Mouse (Mus musculus) testis, adult 2 months (tissue): ENCODE data around the gene Mapk1ip1. TPM values are rescaled to one million over a fixed set of nuclear protein-coding genes. Genes with fewer than 3 reads are reported as not detected.

ENCODE experiments used
- H3K27ac ChIP-seq: fragments of 200-500 bp; 2 replicates; pipeline ENCODE4 v1.5.1; 2012; ENCODE audit warnings: low read depth, low read length; ENCODE audit not compliant: control insufficient read depth, insufficient read depth
- H3K27me3 ChIP-seq: fragments of 200-500 bp; 2 replicates; pipeline ENCODE4 v1.6.1; 2012; ENCODE audit warnings: mild to moderate bottlenecking, low read length, moderate library complexity; ENCODE audit not compliant: control insufficient read depth, insufficient read depth
- H3K36me3 ChIP-seq: fragments of 200-500 bp; 2 replicates; pipeline ENCODE4 v1.6.1; 2012; ENCODE audit warnings: mild to moderate bottlenecking, low read length; ENCODE audit not compliant: control insufficient read depth, insufficient read depth
- H3K4me1 ChIP-seq: fragments of 200-500 bp; 2 replicates; pipeline ENCODE4 v1.6.1; 2012; ENCODE audit warnings: low read length; ENCODE audit not compliant: control insufficient read depth, insufficient read depth
- H3K4me3 ChIP-seq: fragments of 200-500 bp; 2 replicates; pipeline ENCODE4 v1.5.1; 2012; ENCODE audit warnings: low read depth, mild to moderate bottlenecking, low read length, moderate library complexity, mixed read lengths; ENCODE audit not compliant: control insufficient read depth
- CTCF ChIP-seq: fragments of 200-500 bp; IDR thresholded peaks from 2 replicates; pipeline ENCODE4 v1.5.1; 2012; ENCODE audit warnings: low read depth, mild to moderate bottlenecking, inconsistent platforms, low read length, moderate library complexity; ENCODE audit not compliant: control insufficient read depth, insufficient read depth, insufficient replicate concordance
- POLR2A ChIP-seq: fragments of 200-500 bp; IDR thresholded peaks from 2 replicates; pipeline ENCODE4 v1.6.1; 2012; ENCODE audit warnings: low read depth, mild to moderate bottlenecking, inconsistent platforms, low read length, moderate library complexity; ENCODE audit not compliant: control insufficient read depth
- polyA plus RNA-seq: library from polyadenylated mRNA; depleted of rRNA; stranded (reverse); fragments of >200 nt; gene quantifications from 2 replicates; pipeline ENCODE4 v1.2.3, GENCODE M21; 2012; rRNA removed

Gene Mapk1ip1
- polyA plus RNA-seq: 24.5 and 28.5 TPM in 2 replicates

DNA sequence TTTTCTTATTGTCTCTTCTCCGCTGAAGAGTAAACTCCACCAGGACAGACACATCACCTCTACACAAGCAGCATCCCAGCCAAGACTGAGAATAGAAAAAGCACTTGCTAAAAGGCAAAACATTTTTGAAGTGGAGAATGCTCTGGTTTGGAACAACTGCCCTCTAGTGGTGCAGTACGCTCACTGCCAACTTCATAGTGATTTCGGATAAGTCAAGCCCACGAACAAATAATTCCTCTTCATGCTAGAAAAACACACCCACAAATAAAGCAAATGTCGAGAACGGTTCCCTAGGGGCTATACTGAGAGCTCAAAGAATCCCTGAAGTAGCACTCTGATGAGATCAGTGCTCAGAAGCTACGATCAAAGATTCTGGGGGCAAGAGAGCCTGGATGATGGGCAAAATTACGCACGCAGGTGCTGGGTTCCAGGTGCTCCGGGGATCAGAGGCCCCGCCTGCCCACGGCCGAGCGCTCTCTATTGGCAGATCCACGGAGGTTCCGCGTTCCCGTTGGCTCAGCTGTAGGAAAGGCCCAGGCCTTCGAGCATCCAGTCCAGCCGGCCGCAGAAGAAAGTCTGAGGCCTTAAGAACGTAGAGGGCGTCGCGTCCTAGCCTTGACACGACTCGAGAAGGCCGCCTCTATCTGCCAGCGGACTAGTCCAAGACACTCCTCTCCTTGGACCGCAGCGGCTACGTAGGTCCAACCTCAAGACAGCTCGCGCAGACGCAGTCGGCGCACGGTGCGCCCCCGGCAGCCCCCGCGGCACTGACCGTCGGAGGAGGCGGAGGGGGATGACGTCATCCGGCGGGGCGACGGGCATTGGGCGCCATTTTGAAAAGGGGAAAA is at the start of gene Mapk1ip1, which contains the start of gene Ppp2r2d:
TSS of gene Mapk1ip1 (minus strand) at position 730 of the 848 bp plus-strand sequence.
TSS of gene Ppp2r2d (plus strand) at position 536 of the 848 bp plus-strand sequence.
- peak within 1 kb of the TSS; percentile 79 for H3K27ac ChIP-seq
- peak within 1 kb of the TSS; percentile 93 for H3K4me3 ChIP-seq
- H3K27me3 ChIP-seq: no peaks in the 10 kb centered on the region
- H3K36me3 ChIP-seq: peaks cover 1% of the 10 kb centered on the region; the same call in 1 of the 2 replicates
- H3K4me1 ChIP-seq: peaks cover 9% of the 10 kb centered on the region
- TF ChIP-seq CTCF: no peak; the same call in 1 of the 2 replicates
- peak; percentile 73 for TF ChIP-seq POLR2A

DNA sequence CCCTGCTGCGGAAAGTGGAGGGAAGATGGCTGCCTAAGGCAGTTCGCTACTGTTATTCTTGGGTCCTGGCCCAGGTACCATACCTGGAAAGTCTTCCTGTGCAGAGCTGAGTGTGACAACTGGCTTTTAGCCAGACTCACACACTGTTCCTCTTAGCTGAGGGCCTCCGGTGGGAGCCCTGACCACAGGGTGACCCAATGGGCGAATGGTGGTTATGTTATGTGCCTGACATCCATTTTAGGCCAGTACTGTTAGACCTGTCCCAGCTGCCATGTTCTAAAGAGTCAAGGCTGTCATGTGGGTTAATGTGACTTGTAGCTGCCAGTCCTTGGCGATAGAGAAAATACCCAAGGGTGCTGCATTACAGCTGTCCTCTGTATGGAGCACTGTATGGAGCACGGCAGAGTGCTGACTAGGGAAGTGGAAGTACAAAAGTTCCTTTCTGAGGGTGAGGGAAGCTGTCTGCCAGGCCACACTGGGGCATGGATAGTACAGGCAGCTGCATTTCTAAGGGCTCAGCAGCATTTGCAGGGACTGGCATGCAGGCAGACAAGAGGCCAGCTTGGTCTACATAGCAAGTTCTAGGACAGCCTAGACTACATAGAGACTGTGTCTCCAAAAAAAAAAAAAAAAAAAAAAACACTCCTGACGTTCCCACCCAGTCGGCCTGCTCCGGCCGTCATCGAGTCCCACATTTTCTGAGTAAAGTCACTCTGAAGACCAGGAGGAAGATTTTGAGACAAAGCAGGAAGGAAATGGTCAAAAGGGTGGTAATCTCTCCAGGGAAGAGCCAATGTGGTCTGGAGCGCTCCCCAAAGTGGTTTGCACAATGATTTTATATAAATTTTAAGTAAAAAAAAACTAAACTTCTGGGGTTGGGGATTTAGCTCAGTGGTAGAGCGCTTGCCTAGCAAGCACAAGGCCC is 39.6 kb upstream of the Mapk1ip1 start:
- H3K4me1 ChIP-seq: no peaks in the 10 kb centered on the region
- no peak overlapping the region for H3K27ac ChIP-seq
- H3K4me3 ChIP-seq: no peak overlapping the region
- no peak for TF ChIP-seq POLR2A
- TF ChIP-seq CTCF: no peak
- peaks cover 1% of the 10 kb centered on the region; the same call in 1 of the 2 replicates for H3K36me3 ChIP-seq
- H3K27me3 ChIP-seq: no peaks in the 10 kb centered on the region

DNA sequence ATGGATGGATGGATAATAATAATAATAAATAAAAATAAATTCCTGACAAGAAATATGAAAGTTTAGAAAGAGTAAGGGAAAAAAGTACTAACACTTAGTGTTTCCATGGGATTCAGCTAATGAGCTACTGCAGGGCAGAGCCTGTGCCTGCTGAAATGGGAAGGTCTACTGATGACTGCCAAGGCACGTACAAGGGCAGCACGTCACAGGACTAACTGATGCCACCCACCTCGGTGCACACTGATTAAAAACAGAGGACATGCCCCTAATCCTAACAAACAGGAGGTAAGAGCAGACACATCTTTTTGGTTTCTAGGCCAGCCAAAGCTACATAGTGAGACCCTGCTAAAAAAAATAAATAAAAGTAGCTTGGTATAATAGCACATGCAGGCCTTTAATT is 37.7 kb upstream of the Mapk1ip1 start:
- H3K4me3 ChIP-seq: no peak overlapping the region
- H3K27me3 ChIP-seq: no peaks in the 10 kb centered on the region
- TF ChIP-seq CTCF: no peak
- TF ChIP-seq POLR2A: no peak
- H3K4me1 ChIP-seq: no peaks in the 10 kb centered on the region
- H3K36me3 ChIP-seq: peaks cover 1% of the 10 kb centered on the region; the same call in 1 of the 2 replicates
- no peak overlapping the region for H3K27ac ChIP-seq

DNA sequence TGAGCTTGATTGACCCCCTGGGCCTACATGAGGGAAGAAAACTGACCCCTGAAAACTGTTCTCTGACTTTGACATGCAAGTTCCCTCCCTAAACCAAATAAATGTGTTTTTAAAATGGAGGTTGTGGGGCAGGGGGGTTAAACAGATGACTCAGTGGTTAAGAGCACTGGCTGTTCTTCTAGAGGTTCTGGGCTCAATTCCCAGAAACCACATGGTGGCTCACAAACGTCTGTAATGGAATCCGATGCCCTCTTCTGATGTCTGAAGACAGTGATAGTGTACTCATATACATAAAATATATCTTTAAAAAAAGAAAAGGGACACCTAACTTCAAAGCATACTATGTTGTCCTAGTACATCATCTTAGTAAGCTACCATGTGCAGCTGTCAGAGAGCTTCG is 29.0 kb upstream of the Mapk1ip1 start:
- Histone ChIP-seq H3K4me1 (no peaks in the 10 kb centered on the region), H3K27me3 (no peaks in the 10 kb centered on the region), H3K36me3 (peaks cover 3% of the 10 kb centered on the region), H3K27ac (no peak overlapping the region), H3K4me3 (no peak overlapping the region)
- TF ChIP-seq CTCF (no peak), POLR2A (no peak)

GRCm38 (mm10) chr7:138872956-138873355 is 26.9 kb upstream of the Mapk1ip1 start:
- TF ChIP-seq CTCF: no peak
- Histone ChIP-seq H3K27ac (no peak overlapping the region), H3K27me3 (no peaks in the 10 kb centered on the region), H3K36me3 (peaks cover 3% of the 10 kb centered on the region), H3K4me1 (no peaks in the 10 kb centered on the region), H3K4me3 (no peak overlapping the region)

GRCm38 (mm10) chr7:138868316-138868715 is 22.2 kb upstream of the Mapk1ip1 start:
- Histone ChIP-seq H3K27me3 (no peaks in the 10 kb centered on the region), H3K36me3 (no peaks in the 10 kb centered on the region), H3K27ac (no peak overlapping the region), H3K4me1 (no peaks in the 10 kb centered on the region), H3K4me3 (no peak overlapping the region)
- no peak for TF ChIP-seq POLR2A
- no peak for TF ChIP-seq CTCF

DNA sequence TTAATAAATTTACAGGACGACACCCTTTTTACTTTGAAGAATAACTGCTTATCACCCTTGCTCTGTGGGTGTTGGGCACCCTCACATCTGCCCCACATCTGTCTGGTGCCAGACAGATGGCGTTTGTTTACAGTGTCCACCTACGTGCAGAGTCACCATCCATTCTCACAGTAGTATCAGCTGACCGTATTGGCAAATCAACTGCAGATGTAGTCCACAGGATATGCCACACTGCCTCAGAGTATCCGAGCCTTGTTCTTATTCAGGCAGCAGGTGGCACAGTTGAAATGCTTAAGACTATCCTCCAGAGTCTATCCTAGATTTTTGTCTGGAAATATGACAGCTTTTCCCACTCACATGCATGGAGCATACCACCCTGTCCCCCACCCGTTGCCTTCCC is 21.2 kb upstream of the Mapk1ip1 start:
- H3K27ac ChIP-seq: no peak overlapping the region
- no peaks in the 10 kb centered on the region for H3K27me3 ChIP-seq
- H3K36me3 ChIP-seq: no peaks in the 10 kb centered on the region
- no peak for TF ChIP-seq CTCF
- no peak for TF ChIP-seq POLR2A
- H3K4me3 ChIP-seq: no peak overlapping the region
- no peaks in the 10 kb centered on the region for H3K4me1 ChIP-seq
